Mouse (Mus musculus) intestine, postnatal 0 days (tissue): ENCODE data around the gene Ddx10. TPM values are rescaled to one million over a fixed set of nuclear protein-coding genes. Genes with fewer than 3 reads are reported as not detected.

Experiments used
- ATAC-seq: fragments of 200-750 bp; cut with Nextera tagmentation; 2 replicates; pipeline ENCODE4 v1.8.0; 2017; ENCODE audit warnings: mild to moderate bottlenecking, moderate TSS enrichment, moderate library complexity
- H3K27ac ChIP-seq: fragments of 300-500 bp; sonication (generic); 2 replicates; pipeline ENCODE4 v1.5.1; 2014; ENCODE audit warnings: mild to moderate bottlenecking, low read depth, low read length, moderate library complexity
- H3K27me3 ChIP-seq: fragments of 300-500 bp; sonication (generic); replicated peaks from 2 replicates; pipeline ENCODE4 v1.6.1; 2014; ENCODE audit warnings: low read length, mixed read lengths; ENCODE audit not compliant: control insufficient read depth, insufficient read depth
- H3K36me3 ChIP-seq: fragments of 300-500 bp; sonication (generic); 2 replicates; pipeline ENCODE4 v1.6.1; 2014; ENCODE audit warnings: mild to moderate bottlenecking, moderate library complexity; ENCODE audit not compliant: control insufficient read depth, insufficient read depth
- H3K4me1 ChIP-seq: fragments of 300-500 bp; sonication (generic); replicated peaks from 2 replicates; pipeline ENCODE4 v1.6.1; 2014; ENCODE audit warnings: antibody characterized with exemption, low read length, mixed read lengths; ENCODE audit not compliant: control insufficient read depth, insufficient read depth
- H3K4me2 ChIP-seq: fragments of 300-500 bp; sonication (generic); replicated peaks from 2 replicates; pipeline ENCODE4 v1.6.1; 2014; ENCODE audit warnings: low read depth, mild to moderate bottlenecking, moderate library complexity
- H3K4me3 ChIP-seq: fragments of 300-500 bp; sonication (generic); 2 replicates; pipeline ENCODE4 v1.5.1; 2014; ENCODE audit warnings: low read depth, low read length
- H3K9ac ChIP-seq: fragments of 300-500 bp; sonication (generic); 2 replicates; pipeline ENCODE4 v1.6.1; 2014; ENCODE audit warnings: mild to moderate bottlenecking, low read depth, low read length
- H3K9me3 ChIP-seq: fragments of 300-500 bp; sonication (generic); 2 replicates; pipeline ENCODE4 v1.6.1; 2016; ENCODE audit warnings: mixed run types; ENCODE audit not compliant: control insufficient read depth
- CTCF ChIP-seq: sonication (generic); IDR thresholded peaks from 2 replicates; pipeline ENCODE4 v1.5.1; 2016; ENCODE audit warnings: low read depth, mild to moderate bottlenecking, control low read depth, antibody characterized with exemption, moderate library complexity
- WGBS: fragments of 180-500 bp; shearing (Covaris S2); extraction: QIAGEN DNeasy Blood & Tissue Kit; methylation state at CpG from one replicate; pipeline ENCODE4 v1.1.7; 2014; 5-methylcytosine and 5-hydroxymethylcytosine counted together
- polyA plus RNA-seq: library from polyadenylated mRNA; unstranded; fragments of >200 nt; fragmentation: Nextera tagmentation; extraction: Ambion mirVana; gene quantifications from 2 replicates; pipeline ENCODE4 v1.2.1, GENCODE M21; 2015

Gene Ddx10
- polyA plus RNA-seq = 12.5 and 12.7 TPM in 2 replicates

DNA sequence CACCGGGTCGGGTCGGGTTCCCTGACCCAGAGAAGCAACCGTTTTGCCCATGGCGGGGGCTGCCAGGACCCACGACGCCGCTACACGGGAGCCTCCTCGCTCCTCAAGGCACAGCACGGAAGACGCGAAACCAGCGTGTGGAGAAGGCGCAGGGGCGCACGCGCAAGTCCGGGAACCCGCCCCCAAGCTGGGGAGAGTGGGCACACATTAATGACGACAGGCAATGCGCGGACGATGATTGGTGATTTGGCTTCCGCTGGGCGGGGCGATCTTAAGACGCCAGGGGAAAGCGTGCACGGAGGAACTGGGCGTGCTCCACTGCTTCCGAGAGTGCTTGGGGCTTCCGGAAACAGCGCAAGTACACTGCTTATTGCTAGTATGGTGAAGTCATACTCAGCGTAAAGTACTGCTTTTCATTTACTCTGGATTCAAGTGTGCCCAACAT is at the start of gene Ddx10:
Gene Ddx10 (minus strand): TSS at position 101 of the 445 bp plus-strand sequence.
- peak; percentile 100 for ATAC-seq
- peaks cover 5% of the 10 kb centered on the region; the same call in 1 of the 2 replicates for H3K4me1 ChIP-seq
- H3K4me3 ChIP-seq = peak within 1 kb of the TSS; percentile 90
- no peaks in the 10 kb centered on the region for H3K27me3 ChIP-seq
- no peaks in the 10 kb centered on the region for H3K9me3 ChIP-seq
- peak within 1 kb of the TSS; percentile 97 for H3K4me2 ChIP-seq
- no peak within 1 kb of the TSS for H3K27ac ChIP-seq
- under 1% methylated on average over 35 of the region's 35 CpGs for WGBS
- H3K36me3 ChIP-seq = no peaks in the 10 kb centered on the region
- peak within 1 kb of the TSS; percentile 60 for H3K9ac ChIP-seq
- TF ChIP-seq CTCF = no peak

DNA sequence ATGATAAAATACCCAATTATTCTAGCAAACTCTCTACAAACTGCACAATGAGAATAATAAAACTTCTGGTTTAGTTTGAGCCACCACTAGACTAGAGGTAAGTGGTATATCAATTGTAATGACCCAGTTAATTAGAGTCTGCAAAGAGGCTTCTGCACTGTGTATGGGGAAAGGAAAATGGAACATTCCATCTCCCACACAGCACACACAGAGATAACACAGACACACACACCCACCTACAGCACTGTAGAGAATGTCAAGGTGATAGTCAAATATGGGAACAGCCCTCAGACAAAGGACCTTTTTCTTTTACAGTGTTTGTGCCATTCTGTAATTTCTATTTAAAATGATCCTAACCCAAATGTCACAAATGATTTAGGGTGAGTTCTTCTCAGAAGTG is 45.0 kb upstream of the Ddx10 start:
- H3K4me2 ChIP-seq = no peak overlapping the region
- no peak for TF ChIP-seq CTCF
- no peak overlapping the region for H3K27ac ChIP-seq
- H3K4me3 ChIP-seq = no peak overlapping the region
- no peaks in the 10 kb centered on the region for H3K4me1 ChIP-seq
- no peak overlapping the region for H3K9ac ChIP-seq
- no peak for ATAC-seq
- no peaks in the 10 kb centered on the region for H3K9me3 ChIP-seq
- no peaks in the 10 kb centered on the region for H3K36me3 ChIP-seq
- no peaks in the 10 kb centered on the region for H3K27me3 ChIP-seq

DNA sequence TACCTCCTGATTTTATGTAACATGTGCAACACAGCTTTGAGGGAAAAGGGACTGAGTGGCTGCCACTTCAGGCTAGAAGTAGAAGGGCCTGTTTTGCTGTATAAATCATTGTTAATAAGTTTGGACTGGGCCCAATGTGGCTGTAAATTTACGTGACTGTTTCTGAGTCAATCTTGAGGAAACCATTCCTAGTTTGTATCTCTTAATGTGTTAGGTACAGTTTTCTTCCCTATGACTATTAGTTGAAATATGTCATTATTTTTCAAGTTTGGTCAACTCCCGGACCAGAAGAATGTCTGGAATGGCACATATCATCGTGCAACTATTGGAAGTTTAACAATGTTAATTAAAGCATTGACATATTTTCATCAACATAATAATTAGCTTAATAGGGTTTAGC is 42.2 kb upstream of the Ddx10 start:
- no peaks in the 10 kb centered on the region for H3K4me1 ChIP-seq
- no peaks in the 10 kb centered on the region for H3K9me3 ChIP-seq
- no peaks in the 10 kb centered on the region for H3K27me3 ChIP-seq
- H3K4me2 ChIP-seq = no peak overlapping the region
- ATAC-seq = no peak
- H3K36me3 ChIP-seq = no peaks in the 10 kb centered on the region
- H3K9ac ChIP-seq = no peak overlapping the region
- H3K4me3 ChIP-seq = no peak overlapping the region
- 70% methylated on average over 3 of the region's 3 CpGs for WGBS
- no peak overlapping the region for H3K27ac ChIP-seq
- TF ChIP-seq CTCF = no peak

DNA sequence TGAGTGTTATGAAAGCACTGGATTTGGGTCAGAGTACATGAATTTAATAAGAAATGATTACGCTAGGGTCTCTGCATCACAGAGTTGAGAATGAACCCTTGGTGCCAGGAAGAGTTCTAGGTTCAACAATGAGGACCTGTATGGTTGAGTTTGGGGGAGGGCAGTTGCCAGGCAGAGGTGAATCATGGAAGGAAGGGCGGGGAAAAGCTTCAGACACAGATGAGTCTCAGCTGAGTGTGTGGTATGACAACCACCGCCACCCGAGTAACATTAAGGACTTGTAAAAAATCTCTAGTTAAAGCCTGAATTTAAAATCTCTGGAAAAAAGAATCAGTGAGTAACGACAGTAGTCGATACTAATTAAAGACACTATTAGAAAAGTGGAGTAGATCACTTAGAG is 38.9 kb upstream of the Ddx10 start:
- WGBS = 80% methylated on average over 6 of the region's 6 CpGs
- TF ChIP-seq CTCF = no peak
- no peak for ATAC-seq

DNA sequence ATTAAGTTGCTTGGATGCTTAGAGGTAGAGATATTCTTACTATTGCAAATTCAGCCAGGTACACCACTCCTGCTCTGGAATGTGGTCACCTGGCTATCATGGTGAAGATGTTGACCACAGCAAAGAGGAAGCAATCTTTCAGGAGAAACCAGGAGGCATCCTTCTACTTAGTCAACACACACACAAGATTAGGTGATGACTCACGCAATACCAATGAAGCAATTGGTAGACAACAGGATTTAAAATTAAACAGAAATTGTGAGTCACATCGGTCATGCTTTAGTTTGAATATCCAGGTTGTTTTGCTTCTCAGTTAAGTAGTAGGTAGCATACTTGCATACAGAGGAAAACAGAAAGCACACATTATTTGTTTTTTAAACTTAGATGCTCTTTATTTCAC is 31.1 kb upstream of the Ddx10 start:
- WGBS = 73% methylated on average over 2 of the region's 2 CpGs

More for the DNA sequence above, 38.9 kb upstream of the Ddx10 start:
- H3K9ac ChIP-seq = no peak overlapping the region
- H3K36me3 ChIP-seq = no peaks in the 10 kb centered on the region
- no peaks in the 10 kb centered on the region for H3K4me1 ChIP-seq
- no peak overlapping the region for H3K4me2 ChIP-seq
- H3K27me3 ChIP-seq = no peaks in the 10 kb centered on the region
- no peak overlapping the region for H3K27ac ChIP-seq
- no peak overlapping the region for H3K4me3 ChIP-seq
- no peaks in the 10 kb centered on the region for H3K9me3 ChIP-seq

DNA sequence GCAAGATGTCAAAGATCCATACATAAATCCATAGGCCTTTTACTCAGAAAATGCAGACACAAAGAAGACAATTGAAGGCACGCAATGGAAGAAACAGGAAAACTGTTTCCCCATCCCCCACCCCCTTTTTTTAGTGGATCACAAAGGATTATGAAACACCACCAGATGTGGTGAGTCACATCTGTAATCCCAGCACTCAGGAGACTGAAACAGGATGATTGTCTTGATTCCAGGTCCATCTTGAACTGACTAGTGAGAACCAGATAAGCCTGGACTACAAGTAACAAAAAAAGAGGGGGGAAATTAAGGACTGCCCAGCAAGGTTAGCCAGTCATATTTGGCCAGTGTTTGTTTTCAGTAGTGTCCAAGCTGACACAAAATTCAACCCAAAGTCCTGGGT is 28.5 kb upstream of the Ddx10 start:
- Histone ChIP-seq H3K9ac (no peak overlapping the region), H3K27me3 (no peaks in the 10 kb centered on the region), H3K36me3 (no peaks in the 10 kb centered on the region), H3K4me3 (no peak overlapping the region), H3K4me1 (peaks cover 8% of the 10 kb centered on the region; the same call in 1 of the 2 replicates), H3K9me3 (no peaks in the 10 kb centered on the region), H3K27ac (no peak overlapping the region), H3K4me2 (no peak overlapping the region)
- 86% methylated on average over 1 of the region's 1 CpGs for WGBS
- no peak for TF ChIP-seq CTCF
- ATAC-seq = no peak

More for the DNA sequence above, 31.1 kb upstream of the Ddx10 start:
- Histone ChIP-seq H3K36me3 (no peaks in the 10 kb centered on the region), H3K27me3 (no peaks in the 10 kb centered on the region), H3K9ac (no peak overlapping the region), H3K4me2 (no peak overlapping the region), H3K27ac (no peak overlapping the region), H3K9me3 (no peaks in the 10 kb centered on the region), H3K4me1 (0 out of 2 replicates have a peak, but pooled peaks cover 2% of the 10 kb centered on the region), H3K4me3 (no peak overlapping the region)
- no peak for ATAC-seq
- no peak for TF ChIP-seq CTCF
